Mouse (Mus musculus) lung, adult 2 months (tissue): ENCODE measurements around the gene Snrpa.

Experiments used
- CTCF ChIP-seq: fragments of 200-500 bp; IDR thresholded peaks from 2 replicates; pipeline ENCODE4 v1.5.1; 2011; ENCODE audit warnings: mild to moderate bottlenecking, low read length, control low read depth; ENCODE audit not compliant: insufficient read depth
- POLR2A ChIP-seq: fragments of 200-500 bp; IDR thresholded peaks from 2 replicates; pipeline ENCODE4 v1.6.1; 2011; ENCODE audit warnings: low read depth, mild to moderate bottlenecking, control low read depth, low read length, borderline replicate concordance; ENCODE audit errors: extremely low read depth

DNA sequence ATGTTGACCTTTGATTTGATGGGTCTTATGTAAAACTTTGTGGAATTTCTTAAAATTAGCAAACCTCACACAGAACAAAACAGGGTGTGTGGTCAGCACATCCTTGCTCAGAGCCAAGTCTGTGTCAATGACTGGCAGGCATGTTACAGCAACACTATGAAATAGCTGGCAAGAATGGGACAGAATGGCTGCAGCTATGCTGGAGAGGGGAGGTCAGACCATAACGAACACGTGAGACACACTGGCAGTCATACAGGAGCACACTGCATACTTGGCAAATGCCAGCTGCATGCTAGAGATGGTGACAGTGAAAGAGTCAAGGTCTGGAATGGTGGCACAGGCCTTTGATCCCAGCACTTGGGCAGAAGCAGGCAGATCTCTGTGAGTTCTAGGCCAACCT, 39.7 kb upstream of the Snrpa start:
- TF ChIP-seq CTCF (no peak), POLR2A (no peak)
